Mouse (Mus musculus) G1E (cell line): ENCODE data around the gene Etl4. TPM values are rescaled to one million over a fixed set of nuclear protein-coding genes. Genes with fewer than 3 reads are reported as not detected.
"Not testable (repeated sequence)": the region's sequence is repeated elsewhere in the genome, so short reads cannot be mapped to it uniquely, and the experiment has no call there.

Experiments used
- ATAC-seq: 2 replicates; pipeline ENCODE4 v1.8.0; 2016; ENCODE audit warnings: mild to moderate bottlenecking; ENCODE audit not compliant: insufficient number of reproducible peaks, poor library complexity, low FRiP score, severe bottlenecking; ENCODE audit errors: extremely low read depth
- DNase-seq: peaks from one replicate; pipeline ENCODE4 v3.0.0; 2012; ENCODE audit warnings: low spot score
- H3K27me3 ChIP-seq: 2 replicates; pipeline ENCODE4 v1.6.1; 2012; ENCODE audit warnings: mild to moderate bottlenecking, low read length, inconsistent platforms; ENCODE audit not compliant: insufficient read depth
- H3K36me3 ChIP-seq: replicated peaks from 2 replicates; pipeline ENCODE3; 2012; ENCODE audit warnings: mild to moderate bottlenecking, inconsistent platforms
- H3K4me1 ChIP-seq: 2 replicates; pipeline ENCODE4 v1.6.1; 2012; ENCODE audit warnings: low read depth, low read length, inconsistent platforms, mixed read lengths; ENCODE audit not compliant: insufficient read depth
- H3K4me3 ChIP-seq: 2 replicates; pipeline ENCODE4 v1.5.1; 2012; ENCODE audit warnings: low read depth, mild to moderate bottlenecking, inconsistent platforms, low read length, moderate library complexity, mixed read lengths
- H3K9me3 ChIP-seq: replicated peaks from 2 replicates; pipeline ENCODE4 v1.6.1; 2012; ENCODE audit warnings: inconsistent platforms
- CTCF ChIP-seq: IDR thresholded peaks from 2 replicates; pipeline ENCODE4 v1.5.1; 2012; ENCODE audit warnings: low read depth, low read length, inconsistent platforms, mixed read lengths
- GATA1 ChIP-seq: IDR thresholded peaks from 2 replicates; pipeline ENCODE4 v1.6.1; 2012; ENCODE audit warnings: borderline replicate concordance, low read length, inconsistent platforms, mixed read lengths
- GATA2 ChIP-seq: IDR thresholded peaks from 2 replicates; pipeline ENCODE4 v1.6.1; 2012; ENCODE audit warnings: low read depth, low read length, inconsistent platforms, borderline replicate concordance
- POLR2AphosphoS5 ChIP-seq: IDR thresholded peaks from 2 replicates; pipeline ENCODE4 v1.6.1; 2012; ENCODE audit warnings: low read depth, low read length, inconsistent platforms; ENCODE audit not compliant: insufficient replicate concordance
- TAL1 ChIP-seq: conservative IDR thresholded peaks from 2 replicates; pipeline ENCODE4 v1.6.1; 2012; ENCODE audit warnings: low read depth, low read length, inconsistent platforms, mixed read lengths
- polyA plus RNA-seq: library from polyadenylated mRNA; stranded (reverse); fragments of >175 nt; gene quantifications from 2 replicates; pipeline ENCODE4 v1.2.3, GENCODE M21; 2012
- total RNA-seq, 2 experiments: library from RNA; stranded (forward) in 1 of 2; stranded (reverse) in 1 of 2; fragments of 200-1000 nt in 1 of 2; fragments of >200 nt in 1 of 2; fragmentation: Nextera tagmentation in 1 of 2; gene quantifications; 2 replicates each; pipeline ENCODE4 v1.2.3; 2014 to 2017

Gene Etl4
- total and polyA plus RNA-seq, 3 experiments, result 0.44 TPM; not detected in 2

DNA sequence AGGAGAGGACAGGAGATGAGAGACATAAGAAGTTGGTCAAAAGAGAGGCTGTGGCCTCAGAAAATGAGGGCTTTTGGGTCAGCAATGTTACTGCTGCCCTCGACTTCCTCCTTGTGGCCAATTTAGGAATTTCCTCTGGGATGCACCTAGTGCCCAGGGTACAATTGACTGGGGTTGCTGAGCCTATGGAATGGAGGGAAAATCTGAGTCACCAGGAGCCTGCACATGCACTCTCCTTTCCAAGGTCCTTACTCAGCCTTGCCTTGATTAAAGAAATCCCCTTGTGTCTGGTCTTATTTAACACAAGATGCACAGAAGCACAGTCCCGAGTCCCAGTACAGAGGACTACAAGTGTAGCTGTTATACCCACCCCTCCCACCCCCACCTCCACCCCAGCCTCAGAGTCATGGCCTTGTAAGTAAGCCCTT, 756.5 kb downstream of the Etl4 start:
- TF ChIP-seq CTCF (no peak), POLR2AphosphoS5 (no peak), GATA1 (no peak), GATA2 (no peak), TAL1 (no peak)
- H3K4me1 ChIP-seq, result no peaks in the 10 kb centered on the region
- H3K36me3 ChIP-seq, result no peaks in the 10 kb centered on the region
- ATAC-seq (no peak), DNase-seq (no peak)
- H3K4me3 ChIP-seq, result no peak overlapping the region
- no peaks in the 10 kb centered on the region for H3K9me3 ChIP-seq
- no peaks in the 10 kb centered on the region for H3K27me3 ChIP-seq

DNA sequence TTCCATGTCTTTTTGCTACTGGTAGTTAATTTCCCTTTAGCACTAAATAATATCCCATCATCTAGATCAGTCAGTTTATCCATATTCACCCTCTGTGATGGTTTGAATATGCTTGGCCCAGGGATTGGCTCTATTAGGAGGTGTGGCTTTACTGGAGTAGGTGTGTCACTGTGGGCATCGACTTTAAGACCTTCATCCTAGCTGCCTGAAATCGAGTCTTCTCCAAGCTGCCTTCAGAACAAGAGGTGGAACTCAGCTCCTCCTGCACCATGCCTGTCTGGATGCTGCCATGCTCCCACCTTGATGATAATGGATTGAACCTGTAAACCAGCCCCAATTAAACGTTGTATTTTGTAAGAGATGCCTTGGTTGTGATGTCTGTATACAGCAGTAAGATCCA, 758.3 kb downstream of the Etl4 start:
- TF ChIP-seq CTCF, result no peak
- TF ChIP-seq GATA2, result no peak
- no peak for TF ChIP-seq POLR2AphosphoS5
- TF ChIP-seq TAL1, result no peak
- TF ChIP-seq GATA1, result no peak
- no peak for ATAC-seq
- Histone ChIP-seq H3K4me1 (no peaks in the 10 kb centered on the region), H3K9me3 (no peaks in the 10 kb centered on the region), H3K36me3 (no peaks in the 10 kb centered on the region), H3K27me3 (no peaks in the 10 kb centered on the region), H3K4me3 (no peak overlapping the region)
- no peak for DNase-seq

DNA sequence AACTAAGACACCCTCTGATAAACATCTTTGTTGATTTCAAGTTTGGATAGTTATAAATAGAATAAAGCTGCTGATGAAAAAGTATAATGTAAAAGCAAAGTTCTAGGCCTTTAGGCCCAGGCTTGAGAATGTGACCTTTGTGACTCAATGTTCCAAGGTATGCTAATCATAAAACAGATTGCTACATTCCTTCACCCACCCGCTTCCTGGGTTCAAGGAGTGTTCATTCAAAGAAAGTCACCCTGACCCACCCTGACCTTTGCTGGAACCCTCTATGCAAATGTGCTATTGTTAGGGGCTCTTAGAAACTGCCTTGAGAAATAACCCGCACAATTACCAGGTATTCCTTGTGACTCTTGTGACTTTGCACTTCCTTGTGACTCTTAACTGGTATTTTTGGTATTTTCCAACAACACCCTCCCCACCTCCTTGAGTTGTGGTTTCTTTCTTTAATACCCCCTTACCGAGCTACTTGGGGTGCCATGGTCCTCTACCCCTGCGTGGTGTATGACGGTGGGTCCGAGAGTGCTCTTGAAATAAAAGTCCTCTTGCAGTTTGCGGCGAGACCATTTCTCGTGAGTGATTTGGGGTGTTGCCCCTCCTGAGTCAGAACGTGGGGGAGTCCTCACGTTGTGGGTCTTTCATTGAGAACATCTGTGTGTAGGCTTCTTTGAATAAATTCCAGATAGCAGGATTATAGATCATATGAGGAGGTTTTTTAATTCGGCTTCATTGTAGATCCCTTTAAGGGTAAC, 758.9 kb downstream of the Etl4 start:
- H3K27me3 ChIP-seq, H3K9me3 ChIP-seq, H3K4me3 ChIP-seq, DNase-seq, H3K36me3 ChIP-seq, ATAC-seq, H3K4me1 ChIP-seq: not testable (repeated sequence)

DNA sequence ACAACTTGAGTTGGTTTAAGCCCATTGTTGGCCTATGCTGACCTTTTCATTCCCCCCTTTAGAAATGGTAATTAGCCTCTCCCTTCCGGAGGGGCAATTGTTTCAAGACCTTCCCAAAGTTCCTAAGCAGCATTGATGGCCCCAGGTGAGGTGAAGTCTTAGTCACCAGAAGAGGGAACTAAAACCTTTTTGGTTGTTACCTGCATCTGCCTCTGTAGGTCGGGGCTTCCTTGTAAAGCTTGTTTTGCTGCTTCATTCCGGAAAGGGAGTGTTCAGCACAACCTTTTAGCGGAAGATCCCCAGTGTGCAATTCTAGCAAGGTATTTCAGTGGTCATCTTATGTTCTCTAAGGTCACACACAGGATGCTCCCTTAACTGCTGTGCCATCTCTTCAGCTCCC, 759.8 kb downstream of the Etl4 start:
- no peaks in the 10 kb centered on the region for H3K9me3 ChIP-seq
- DNase-seq (no peak), ATAC-seq (no peak)
- H3K4me1 ChIP-seq, result no peaks in the 10 kb centered on the region
- TF ChIP-seq GATA2, result no peak
- TF ChIP-seq TAL1, result no peak
- TF ChIP-seq POLR2AphosphoS5, result no peak
- TF ChIP-seq GATA1, result no peak
- TF ChIP-seq CTCF, result no peak
- H3K36me3 ChIP-seq, result no peaks in the 10 kb centered on the region
- no peak overlapping the region for H3K4me3 ChIP-seq
- H3K27me3 ChIP-seq, result no peaks in the 10 kb centered on the region

DNA sequence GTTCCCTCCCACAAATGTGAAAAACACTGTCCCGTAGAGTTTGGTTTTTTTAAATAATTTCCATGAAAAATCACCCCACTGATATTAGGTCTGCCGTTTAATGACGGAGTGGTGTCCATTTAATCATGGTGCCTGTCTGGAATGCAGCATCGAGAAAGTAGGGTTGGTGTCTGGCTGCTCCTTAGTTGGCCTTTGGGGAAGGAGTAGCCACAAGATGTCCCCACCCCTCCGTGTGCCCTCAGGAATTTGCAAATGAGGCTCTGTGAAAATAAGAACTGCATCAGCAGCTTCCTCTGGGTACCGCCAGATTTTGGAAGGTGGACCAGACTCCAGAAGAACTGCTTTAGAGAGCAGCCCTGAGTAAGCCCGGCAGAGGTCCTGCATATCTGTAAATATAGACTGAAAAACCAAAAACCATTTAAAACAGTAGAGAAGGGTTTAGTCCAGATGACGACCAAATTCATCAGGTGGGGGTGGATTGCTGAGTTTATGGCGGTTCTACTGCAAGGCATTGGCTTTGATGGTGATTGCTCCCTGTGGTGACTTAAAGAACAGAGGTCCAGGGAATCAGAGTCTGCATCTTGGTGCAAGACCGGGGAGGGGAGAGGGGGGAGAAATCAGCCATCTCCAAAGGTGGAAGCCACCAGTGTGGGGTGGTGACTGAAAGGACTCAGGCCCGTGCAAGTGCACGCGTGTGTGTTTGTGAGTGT, 762.1 kb downstream of the Etl4 start:
- no peak for DNase-seq
- Histone ChIP-seq H3K4me1 (no peaks in the 10 kb centered on the region), H3K4me3 (no peak overlapping the region), H3K9me3 (no peaks in the 10 kb centered on the region), H3K36me3 (no peaks in the 10 kb centered on the region), H3K27me3 (no peaks in the 10 kb centered on the region)
- no peak for ATAC-seq
- TF ChIP-seq TAL1 (no peak), POLR2AphosphoS5 (no peak), GATA1 (no peak), GATA2 (no peak), CTCF (no peak)

DNA sequence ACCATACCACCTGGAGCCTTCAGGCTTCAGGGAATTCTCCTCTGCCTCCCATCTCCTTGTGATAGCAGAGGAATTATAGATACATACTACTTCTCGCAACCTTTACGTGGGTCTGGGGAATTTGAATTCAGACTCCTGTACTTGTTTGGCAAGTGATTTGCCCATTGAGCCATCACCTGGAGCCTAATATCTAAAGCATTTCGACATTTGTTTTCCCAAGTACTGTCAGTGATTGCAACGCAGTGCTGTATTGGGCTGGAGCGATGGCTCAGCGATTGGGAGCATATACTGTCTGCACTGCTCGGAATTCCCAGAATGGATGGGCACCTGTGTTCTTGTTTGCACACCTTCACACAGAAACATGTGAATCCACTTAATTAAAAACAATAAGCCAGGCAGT, 762.7 kb downstream of the Etl4 start:
- TF ChIP-seq POLR2AphosphoS5 (no peak), TAL1 (no peak), GATA2 (no peak), CTCF (no peak), GATA1 (no peak)
- H3K36me3 ChIP-seq, result no peaks in the 10 kb centered on the region
- no peak overlapping the region for H3K4me3 ChIP-seq
- ATAC-seq (no peak), DNase-seq (no peak)
- no peaks in the 10 kb centered on the region for H3K27me3 ChIP-seq
- no peaks in the 10 kb centered on the region for H3K4me1 ChIP-seq
- no peaks in the 10 kb centered on the region for H3K9me3 ChIP-seq
